Mouse (Mus musculus): ENCODE measurements around the gene Tmem98.

The Tmem98 gene

GRCm38 (mm10) chr11:80848131-80848530 lies 38.2 kb downstream of the Tmem98 start:
- no peak for DNase-seq (ENCODE audit: extremely low read depth, insufficient read length, low spot score)

- DNase-seq (ENCODE audit: extremely low read depth, insufficient read length, low spot score) = no peak
These were observed 41.9 kb downstream of the Tmem98 start for GRCm38 (mm10) chr11:80851859-80852258.

- DNase-seq (ENCODE audit: extremely low read depth, insufficient read length, low spot score) = no peak
These were observed 43.0 kb downstream of the Tmem98 start for GRCm38 (mm10) chr11:80853014-80853413.

- no peak for DNase-seq (ENCODE audit: extremely low read depth, insufficient read length, low spot score)
These were observed 44.5 kb downstream of the Tmem98 start for GRCm38 (mm10) chr11:80854430-80854829.

GRCm38 (mm10) chr11:80854908-80855307 lies 44.9 kb downstream of the Tmem98 start:
- DNase-seq (ENCODE audit: extremely low read depth, insufficient read length, low spot score) = no peak

GRCm38 (mm10) chr11:80856827-80857226 lies 46.9 kb downstream of the Tmem98 start:
- no peak for DNase-seq (ENCODE audit: extremely low read depth, insufficient read length, low spot score)

GRCm38 (mm10) chr11:80858065-80858464 lies 48.1 kb downstream of the Tmem98 start, which contains the start of gene Spaca3:
Gene Spaca3 (plus strand): TSS chr11:80858365.
- DNase-seq (ENCODE audit: extremely low read depth, insufficient read length, low spot score) = no peak

GRCm38 (mm10) chr11:80862941-80863340 lies 53.0 kb downstream of the Tmem98 start:
- DNase-seq (ENCODE audit: extremely low read depth, insufficient read length, low spot score) = no peak

- no peak for DNase-seq (ENCODE audit: extremely low read depth, insufficient read length, low spot score)
These were observed 58.1 kb downstream of the Tmem98 start for GRCm38 (mm10) chr11:80868039-80868438.

Data from 3134 (cell line).